Mouse (Mus musculus): Measurements from ENCODE around the gene Fgfr2. TPM values are rescaled to one million over a fixed set of nuclear protein-coding genes. Genes with fewer than 3 reads are reported as not detected.

The Fgfr2 gene
- polyA plus RNA-seq, 2 experiments from 2014 or later = not detected

DNA sequence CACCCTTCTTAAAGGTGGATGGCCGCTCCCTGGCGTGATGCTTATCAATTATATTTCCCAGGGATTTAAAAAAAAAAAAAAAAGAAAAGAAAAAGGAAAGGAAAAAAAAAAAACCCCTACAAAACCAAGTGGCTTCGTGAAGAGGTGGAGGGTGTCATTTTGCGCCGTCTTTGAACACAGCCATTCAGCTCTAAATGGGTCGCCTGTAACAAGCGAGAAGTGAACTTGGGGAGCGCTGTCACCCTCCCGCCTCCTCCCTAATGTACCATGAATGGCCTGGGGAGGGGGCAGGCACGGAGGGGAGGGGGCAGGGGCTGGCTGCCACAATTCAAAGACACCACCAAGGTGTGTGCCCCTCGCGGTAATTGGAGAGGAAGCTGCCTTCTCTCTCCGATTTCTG lies 1478.6 kb downstream of the Fgfr2 start:
- ATAC-seq = no peak

DNA sequence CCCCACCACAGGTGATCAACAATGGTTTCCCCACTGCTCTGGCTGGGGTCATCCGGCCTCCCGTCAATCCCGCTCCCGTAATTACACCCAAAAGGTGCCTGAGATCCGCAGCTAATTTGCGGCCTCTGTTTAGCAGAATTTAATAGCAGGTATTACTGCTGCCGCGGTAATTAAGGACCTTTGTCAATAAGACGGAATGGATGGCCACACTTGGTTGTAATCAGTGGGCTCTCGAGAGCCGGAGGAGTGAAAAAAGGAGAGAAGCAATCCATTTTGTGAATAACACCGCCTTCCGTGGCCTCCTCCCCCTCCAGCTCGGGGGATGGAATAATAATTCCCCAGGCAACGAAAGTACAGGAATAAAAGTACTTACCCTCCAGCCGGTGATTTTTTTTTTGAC lies 1479.1 kb downstream of the Fgfr2 start:
- ATAC-seq = no peak

DNA sequence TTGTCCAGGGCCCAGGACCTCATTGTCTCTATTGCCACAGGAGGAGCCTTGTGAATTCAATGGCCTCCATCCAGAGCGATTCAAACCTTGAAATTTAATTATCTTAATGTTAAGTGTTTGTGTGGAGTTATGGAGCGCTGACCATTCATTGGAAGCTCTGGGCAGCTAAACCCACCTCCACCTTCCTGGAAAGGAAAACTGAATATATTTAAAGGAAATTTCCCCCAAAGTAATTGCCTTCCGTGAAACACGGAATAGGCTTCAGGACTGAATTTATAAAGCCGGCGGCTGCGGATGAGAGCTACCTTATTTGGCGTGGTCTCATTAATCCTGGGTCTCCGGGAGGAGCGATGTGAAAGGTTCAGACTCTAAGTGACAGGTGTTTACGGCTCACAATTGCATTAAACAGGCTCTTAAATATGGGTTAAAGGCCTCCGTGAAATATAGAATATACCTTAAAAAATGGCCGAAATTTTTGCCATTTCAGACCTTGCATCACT lies 1479.8 kb downstream of the Fgfr2 start:
- ATAC-seq = no peak

DNA sequence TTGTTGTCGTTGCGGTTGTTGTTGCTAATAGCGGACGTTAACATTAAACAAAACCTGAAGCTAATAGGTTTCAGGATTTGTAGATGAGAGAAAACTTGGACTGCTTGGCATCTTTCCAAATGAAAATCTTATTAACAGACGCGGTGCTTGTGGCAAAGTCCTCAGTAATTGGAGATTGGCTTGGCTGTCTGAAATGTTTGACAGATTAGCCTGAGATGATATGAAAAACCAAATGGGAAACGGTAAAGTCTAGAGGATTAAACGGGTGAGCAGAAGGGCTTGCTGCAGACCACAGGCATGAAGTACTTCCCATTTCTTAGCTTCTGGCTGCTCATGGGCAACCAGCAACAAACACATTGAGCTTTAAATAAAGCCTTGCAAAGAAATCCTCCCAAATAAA lies 1493.6 kb downstream of the Fgfr2 start:
- ATAC-seq = no peak

DNA sequence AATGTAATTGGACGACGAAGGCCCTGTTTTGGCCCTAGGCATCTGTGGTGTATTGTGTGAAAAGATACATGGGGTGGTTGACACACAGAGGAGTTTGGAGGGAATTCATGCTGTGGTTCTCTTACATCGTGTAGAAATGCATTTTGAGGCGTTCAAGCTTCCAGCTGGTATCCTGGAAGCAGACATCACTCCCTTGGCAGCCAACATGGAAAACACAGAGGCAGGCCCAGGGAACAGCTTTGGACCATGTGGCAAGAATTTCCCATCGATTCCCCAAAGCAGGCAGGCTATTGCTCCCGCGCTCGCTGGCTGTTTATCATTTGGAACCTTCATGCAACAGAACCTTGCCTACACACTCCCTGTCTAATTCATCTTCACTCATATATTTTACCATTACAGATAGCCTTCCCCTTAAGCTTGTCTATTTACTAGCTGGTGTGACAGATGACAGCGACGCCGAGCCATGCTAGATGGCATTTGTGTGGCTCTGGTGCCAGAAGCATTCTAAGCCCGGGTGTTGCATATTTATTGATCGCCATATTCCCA lies 1494.2 kb downstream of the Fgfr2 start:
- no peak for ATAC-seq

DNA sequence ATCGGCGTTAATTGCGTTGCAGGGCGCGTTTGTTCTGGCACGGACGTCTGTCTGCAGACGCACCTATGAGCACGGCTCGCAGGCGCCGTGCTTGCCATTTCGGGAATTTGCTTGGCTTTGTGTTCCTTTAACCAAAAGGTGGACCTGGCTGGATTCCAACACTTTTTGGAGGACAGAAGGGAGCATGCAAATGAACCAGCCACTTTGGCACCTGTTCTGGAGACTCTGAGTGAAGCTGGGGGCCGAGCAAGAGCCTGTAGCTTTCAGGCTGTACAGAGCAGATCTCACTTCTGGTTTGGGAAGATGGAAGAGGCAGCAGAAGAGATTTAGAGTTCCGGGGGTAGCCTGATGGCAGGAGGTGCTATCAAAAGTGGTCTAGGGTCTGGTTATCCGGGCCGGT lies 1494.8 kb downstream of the Fgfr2 start:
- no peak for ATAC-seq

DNA sequence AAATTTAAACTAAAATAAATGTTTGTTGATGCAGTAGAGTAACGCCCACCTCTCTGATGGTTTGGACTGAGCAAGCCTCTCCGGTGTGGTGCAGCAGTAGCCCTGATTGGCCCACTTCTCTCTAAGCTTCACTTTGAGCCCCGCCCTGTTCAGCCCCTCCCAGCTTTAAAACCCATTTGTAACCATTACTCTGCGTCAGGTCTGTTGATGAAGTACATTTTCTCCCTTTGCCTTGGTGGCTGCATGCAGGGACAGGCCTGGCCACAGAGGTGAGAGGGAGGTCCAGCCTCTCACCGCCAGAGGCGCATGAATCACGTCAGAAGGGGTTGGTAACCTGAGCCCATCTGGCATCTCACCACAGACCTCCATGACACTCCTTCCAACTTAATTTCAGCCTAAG lies 1513.5 kb downstream of the Fgfr2 start:
- no peak for ATAC-seq

DNA sequence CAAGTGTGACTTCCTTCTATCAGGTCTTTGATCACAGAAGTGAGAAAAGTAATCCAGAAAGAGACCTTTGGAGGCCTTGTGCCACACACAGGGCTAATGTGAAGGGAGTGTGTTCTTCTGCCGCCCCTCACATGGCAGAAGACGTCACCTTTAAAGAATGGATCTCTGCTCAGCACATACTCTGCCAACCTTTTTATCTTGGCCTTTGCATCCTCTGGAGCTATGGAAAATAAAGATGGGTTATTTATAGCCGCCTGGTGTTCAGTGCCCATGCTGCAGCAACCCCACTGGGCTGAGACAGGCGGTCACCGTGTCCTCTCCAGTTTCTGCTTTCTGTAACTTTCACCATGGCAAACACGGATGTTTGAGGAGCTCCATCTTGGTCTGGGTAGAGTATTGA lies 1515.1 kb downstream of the Fgfr2 start:
- no peak for ATAC-seq

DNA sequence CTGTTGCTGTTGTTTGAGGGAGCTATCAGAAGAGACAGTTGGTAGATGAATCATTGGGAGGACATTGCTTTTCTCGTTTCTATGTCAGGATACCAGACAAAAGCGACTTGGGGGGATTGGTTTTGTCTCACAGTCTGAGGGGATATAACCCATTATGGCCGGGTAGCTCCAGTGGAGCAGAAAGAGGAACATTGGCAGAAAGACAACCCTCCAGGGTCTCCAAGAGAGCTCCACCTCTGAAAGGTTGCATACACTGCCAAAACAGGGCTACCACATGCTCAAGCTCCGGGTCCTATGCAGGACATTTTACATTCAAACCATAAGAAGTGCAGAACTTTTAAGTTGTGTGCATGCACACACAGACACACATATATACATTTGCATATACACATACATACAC lies 1517.7 kb downstream of the Fgfr2 start:
- ATAC-seq = no peak

DNA sequence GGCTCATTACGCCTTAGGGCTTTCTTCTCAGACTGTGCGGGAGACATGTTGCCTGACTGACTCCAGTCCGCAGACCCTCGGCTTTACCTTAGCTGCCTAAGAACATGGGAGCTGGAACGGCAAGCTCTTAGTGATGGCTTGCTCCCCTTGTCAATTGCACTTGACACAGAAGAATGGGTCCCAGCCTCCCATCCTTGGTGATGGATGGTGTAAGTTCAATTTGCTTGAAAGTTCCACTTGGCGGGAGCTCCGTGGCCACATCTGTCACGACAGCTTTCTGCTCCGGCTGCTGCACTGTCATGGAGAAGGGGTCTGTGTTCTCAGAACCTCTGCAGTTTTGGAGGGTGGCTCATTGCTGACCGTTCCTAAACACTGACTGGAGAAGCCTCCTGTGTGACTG lies 1518.2 kb downstream of the Fgfr2 start:
- no peak for ATAC-seq

DNA sequence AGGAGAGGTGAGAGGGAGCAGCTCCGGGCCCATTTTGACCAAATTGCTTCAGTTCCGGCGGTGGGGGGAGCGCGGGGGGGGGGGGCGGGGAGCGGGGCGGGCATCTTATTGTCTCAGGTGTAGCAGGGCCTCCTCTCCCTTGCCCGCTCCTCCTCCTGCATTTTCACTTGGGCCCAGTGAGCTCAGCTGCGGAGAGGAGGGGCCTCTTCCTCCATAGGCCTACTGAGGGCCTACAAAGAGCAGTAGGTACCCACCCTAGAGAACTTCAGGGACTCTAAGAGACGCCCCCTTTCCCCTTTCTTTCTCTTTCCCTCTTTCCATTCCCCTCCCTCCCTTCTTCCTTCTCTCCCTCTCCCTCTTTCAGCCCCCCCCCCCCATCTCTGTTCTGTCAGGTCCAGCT lies 1520.0 kb downstream of the Fgfr2 start:
- ATAC-seq = no peak

DNA sequence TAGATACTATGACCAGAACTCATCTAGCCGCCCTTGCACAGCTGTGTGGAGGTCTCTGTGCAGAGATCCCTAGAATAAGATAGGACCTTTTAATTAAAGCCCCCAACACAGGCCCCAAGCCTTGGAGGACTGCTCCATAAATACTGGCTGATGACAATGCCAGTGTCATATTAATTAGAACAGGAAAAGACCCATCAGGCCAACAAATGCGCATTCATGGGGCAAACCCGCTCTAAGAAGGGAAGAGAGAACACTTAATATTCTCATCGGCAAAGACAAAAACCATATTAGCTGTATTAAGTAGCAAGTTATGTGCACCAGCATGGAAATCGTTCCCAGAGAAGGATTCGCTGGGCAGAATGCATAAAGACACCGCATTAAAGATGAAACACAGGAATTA lies 1521.0 kb downstream of the Fgfr2 start:
- ATAC-seq = no peak

DNA sequence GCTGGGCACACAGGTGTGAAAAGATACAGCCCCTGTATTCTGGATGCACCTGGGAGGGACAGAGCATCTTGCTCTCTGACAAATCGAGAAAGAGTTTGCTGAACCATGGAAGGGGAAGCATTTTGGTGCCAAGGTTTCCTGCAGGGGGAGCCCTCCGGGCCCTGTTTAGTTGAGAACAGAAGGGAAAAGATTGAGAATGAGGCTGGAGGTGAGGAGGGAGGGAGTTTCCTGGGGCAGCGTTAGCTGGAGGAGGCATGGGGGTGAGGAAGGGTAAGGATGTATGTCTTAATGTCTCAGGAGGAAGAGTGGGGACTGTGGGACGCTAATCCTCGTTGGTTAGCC lies 1524.7 kb downstream of the Fgfr2 start:
- no peak for ATAC-seq

DNA sequence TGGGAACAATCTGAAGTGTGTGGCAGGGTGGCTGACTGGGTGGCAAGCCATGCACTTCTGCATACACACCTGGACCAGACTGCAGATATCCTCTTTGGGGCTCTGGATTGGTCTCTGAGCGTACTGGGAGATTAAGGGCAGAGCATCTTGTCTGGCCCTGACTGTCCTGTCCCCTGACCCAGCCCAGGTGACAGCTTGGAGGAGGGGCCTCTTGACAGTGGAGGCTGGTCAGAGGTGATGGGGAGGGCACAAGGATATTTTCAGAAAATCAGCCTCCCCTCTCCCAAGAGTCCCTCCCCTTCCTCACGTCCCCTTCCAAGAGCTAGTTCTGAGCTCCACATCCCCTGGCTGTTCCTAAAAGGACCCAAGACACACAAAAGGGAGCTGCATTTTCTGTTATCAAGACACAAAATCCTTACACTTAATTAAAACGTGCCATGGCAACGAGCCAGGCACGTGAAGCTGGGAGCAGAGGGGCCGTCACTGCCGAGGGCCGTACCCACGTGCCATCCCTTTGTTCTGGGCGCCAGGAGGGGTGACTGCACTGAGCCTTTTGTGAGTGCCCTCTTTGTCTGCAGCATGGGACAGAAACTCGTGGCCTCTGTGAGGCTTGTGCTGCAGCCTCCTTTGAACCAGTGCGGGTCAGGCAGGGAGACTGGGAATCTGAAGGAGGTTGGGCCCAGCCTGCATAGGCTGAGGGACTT lies 1525.2 kb downstream of the Fgfr2 start:
- no peak for ATAC-seq

DNA sequence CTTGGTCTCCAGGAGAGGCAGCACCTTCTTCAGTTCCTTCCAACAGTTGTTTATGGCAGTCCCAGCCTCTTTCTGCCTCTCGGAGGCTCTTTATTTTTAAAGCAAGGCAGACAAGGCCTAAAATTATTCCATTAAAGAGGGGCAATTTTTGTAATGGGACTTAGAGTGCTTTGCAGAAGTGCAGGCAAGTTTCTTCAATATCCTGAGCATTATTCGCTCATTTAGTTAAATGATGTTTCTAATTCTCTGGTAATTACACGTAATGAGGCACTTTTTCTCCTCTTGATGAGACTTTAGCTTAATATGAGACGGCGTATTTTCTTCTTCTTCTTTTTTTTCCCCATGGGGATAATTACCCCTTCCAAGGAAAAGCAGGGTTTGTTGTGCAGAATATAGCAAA lies 1537.6 kb downstream of the Fgfr2 start:
- no peak for ATAC-seq

DNA sequence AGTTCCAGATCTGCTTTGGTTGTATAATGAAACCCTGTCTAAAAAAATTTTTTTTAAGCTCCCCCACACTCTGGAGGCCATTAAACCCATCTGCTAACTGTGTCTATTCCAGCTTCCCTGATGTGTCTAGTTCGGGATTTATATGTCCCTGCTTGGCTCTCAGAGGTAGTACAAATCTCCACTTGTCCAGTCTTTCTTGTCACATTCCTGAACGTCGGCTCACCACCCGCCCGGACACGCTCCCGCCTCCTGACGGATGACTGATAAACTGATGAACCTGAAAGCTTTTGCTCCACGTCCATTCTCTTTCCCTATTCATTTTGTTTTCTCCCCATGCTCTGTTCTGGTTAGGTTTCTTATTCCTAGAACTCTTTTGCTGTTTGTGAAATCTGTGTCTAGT lies 1541.0 kb downstream of the Fgfr2 start:
- ATAC-seq = no peak

DNA sequence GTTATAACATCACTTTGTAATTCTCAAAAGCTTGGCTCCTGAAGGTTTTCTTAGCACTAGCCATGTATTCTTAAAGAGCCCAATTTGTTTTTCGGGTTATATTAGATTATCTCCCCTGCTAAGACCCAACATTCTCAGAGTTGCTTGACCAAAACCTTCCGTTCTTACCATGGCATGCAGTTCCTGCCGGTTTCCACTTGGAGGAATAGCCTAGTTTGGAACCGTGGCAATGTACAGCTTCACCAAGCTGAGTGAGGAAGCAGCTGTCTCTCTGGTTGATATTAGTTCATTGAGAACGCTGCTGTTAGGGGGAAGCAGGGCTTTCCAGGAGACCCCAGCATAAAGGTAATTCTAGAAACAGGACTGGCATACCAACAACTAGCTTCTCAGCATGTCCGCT lies 1547.9 kb downstream of the Fgfr2 start:
- ATAC-seq = no peak

DNA sequence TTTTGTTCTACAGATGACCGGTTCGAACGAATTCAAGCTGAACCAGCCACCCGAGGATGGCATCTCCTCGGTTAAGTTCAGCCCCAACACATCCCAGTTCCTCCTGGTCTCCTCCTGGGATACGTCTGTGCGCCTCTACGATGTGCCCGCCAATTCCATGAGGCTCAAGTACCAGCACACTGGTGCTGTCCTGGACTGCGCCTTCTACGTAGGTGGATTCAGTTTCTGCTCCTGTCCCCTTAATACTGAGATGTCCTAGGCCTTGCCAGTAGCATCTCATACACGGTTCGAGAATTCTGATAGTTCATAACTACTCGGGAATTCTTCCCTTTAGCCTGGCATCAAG lies 1562.5 kb downstream of the Fgfr2 start:
- no peak for ATAC-seq

DNA sequence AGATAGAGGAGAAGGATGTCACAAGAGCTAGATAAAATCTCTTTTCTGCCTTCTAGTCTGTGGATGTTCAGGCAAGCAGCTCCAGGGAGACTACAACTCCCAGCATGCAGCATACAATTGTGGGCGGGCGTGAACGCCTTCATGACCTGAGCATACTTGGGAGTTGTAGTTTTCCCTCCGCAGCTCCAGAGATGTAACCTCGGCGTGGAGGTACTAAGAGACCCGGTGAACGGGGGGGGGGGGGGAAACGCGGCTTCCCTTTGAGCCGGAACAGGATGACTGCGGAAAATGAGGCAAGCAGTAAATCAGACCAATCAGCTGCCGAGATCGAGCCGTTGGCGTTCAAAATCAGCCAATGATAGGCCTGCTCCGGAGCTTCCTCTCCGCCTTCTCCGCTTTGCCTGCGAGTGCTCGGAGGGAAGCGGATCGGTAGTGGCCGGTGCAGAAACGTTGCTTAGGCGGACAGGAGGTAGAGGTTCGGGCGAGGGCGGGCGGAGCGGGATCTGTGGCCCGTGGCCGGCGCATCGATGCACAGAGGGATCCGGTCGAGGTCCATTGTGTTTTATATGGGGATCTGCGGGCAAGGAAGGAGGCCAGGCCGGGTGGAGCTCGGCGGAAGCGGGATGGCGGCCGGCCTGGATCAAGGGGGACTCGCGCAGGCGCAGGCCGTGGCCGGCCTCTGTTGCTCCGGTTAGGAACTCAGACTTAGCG lies 1563.0 kb downstream of the Fgfr2 start, which contains the start of gene Bub3:
Gene Bub3 (plus strand): TSS at position 237 of the 711 bp plus-strand sequence.
- ATAC-seq = peak; percentile 91

DNA sequence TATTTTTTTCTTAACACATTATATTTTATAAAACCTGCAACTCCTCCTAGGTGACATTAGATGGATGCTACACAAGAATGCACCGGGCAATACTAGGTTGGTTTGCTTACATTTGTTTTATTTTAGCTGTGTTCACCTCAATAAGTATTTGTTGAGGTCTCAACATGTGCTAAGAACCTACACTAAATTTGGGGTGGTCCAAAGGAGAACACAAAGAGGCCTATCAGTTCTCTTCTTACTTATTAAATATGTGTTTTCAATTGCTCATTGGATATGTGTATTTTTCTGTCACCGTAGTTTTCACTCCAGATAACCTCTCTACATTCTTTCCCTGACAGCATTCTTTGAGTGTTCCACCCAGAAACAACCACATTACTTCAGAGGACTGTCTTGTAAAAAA lies 1565.4 kb downstream of the Fgfr2 start:
- ATAC-seq = no peak

DNA sequence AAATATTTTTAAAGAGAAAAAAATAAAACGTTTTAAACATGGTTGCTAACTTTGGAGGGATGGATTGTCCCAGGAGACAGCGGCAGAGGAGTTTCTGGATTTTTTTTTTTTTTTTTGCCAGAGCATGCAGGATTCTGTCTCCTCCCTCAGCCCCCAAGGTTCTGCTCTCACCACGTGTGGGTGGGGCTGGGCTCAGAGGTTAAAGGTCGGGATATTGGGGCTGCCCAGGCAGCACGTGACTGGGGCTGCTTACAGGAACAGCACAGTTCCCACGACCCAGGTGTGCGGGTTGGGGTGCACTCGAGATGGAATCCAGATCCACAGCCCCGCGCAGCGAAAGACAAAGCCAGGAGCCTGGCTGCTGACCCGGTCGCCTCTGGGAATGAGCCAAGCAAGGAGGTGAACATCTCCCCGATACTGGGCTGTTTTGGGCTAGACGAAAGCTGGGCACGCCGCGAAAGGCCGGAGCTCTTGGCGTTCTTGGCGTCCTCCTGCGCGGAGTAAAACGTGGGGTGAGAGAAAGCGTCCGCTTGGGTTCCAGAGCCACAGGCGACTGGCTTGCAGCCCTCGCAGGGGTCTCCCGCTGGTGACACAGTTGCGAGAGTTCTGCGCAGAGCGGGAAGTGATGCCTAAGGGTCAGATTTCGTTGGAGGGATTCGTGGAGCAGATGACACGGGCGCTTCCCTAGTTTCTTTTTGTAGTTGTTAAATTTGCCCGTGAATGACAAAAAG lies 1566.4 kb downstream of the Fgfr2 start:
- no peak for ATAC-seq

DNA sequence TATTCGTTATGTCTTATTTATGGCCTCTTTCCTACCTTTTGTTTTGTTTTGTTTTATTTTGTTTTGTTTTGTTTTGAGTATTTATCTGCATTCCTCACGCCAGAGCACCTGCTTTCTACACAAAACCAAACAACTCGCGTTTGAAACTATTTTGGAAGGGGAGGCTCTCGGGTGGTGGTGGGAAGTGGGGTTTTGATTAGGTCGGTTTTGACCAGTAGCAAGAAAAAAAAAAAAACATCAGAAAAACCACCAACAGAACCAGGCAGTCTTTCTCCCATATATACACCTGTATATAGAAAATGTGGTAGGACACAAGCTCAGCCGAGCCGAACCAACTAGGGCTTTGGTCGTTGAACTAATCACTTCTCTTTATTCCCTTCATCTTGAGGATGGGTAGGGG lies 1567.0 kb downstream of the Fgfr2 start:
- no peak for ATAC-seq

DNA sequence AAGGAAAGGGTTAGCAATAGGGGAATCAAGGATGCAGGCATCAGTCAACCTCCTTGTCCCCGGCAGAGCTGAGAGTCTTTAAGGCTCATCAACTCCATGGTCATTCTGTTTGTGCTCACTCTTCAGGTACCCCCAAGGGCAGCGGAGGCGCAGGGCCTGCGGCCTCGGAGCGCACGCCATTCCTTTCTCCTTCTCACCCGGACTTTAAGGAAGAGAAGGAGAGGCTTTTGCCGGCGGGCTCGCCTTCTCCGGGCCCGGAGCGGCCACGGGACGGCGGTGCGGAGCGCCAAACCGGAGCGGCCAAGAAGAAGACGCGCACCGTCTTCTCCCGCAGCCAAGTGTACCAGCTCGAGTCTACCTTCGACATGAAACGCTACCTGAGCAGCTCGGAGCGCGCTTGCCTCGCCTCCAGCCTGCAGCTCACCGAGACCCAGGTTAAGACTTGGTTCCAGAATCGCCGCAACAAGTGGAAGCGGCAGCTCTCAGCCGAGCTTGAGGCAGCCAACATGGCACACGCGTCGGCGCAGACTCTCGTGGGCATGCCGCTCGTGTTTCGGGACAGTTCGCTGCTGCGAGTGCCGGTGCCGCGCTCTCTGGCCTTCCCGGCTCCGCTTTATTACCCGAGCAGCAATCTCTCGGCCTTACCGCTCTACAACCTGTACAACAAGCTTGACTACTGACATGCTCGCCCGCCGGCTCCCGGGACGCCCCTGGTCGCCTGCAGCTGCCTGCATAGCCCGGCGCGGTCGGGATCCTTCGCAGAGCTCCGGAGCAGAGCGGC lies 1567.7 kb downstream of the Fgfr2 start:
- no peak for ATAC-seq

Data from CD4-positive, CD25-positive, alpha-beta regulatory T cell, adult 4 months (primary cell).